Mouse (Mus musculus) hindbrain, embryonic 13.5 days (tissue): ENCODE measurements around the gene Erbb2. TPM values are rescaled to one million over a fixed set of nuclear protein-coding genes. Genes with fewer than 3 reads are reported as not detected.

ENCODE experiments used
- ATAC-seq: fragments of 200-750 bp; cut with Nextera tagmentation; 2 replicates; pipeline ENCODE4 v1.8.0; 2017; ENCODE audit warnings: moderate TSS enrichment; ENCODE audit not compliant: low FRiP score
- H3K27ac ChIP-seq: fragments of 300-500 bp; sonication (generic); 2 replicates; pipeline ENCODE4 v1.5.1; 2015; ENCODE audit warnings: inconsistent platforms, mild to moderate bottlenecking, moderate library complexity
- H3K27me3 ChIP-seq: fragments of 300-500 bp; sonication (generic); 2 replicates; pipeline ENCODE4 v1.6.1; 2015; ENCODE audit warnings: mild to moderate bottlenecking, inconsistent platforms
- H3K36me3 ChIP-seq: fragments of 300-500 bp; sonication (generic); 2 replicates; pipeline ENCODE4 v1.6.1; 2015; ENCODE audit warnings: mild to moderate bottlenecking, inconsistent platforms
- H3K4me1 ChIP-seq: fragments of 300-500 bp; sonication (generic); replicated peaks from 2 replicates; pipeline ENCODE4 v1.6.1; 2015; ENCODE audit warnings: inconsistent platforms
- H3K4me2 ChIP-seq: fragments of 300-500 bp; sonication (generic); 2 replicates; pipeline ENCODE4 v1.6.1; 2015; ENCODE audit warnings: inconsistent platforms, mild to moderate bottlenecking, moderate library complexity
- H3K4me3 ChIP-seq: fragments of 300-500 bp; sonication (generic); 2 replicates; pipeline ENCODE4 v1.5.1; 2015; ENCODE audit warnings: mild to moderate bottlenecking, inconsistent platforms
- H3K9ac ChIP-seq: fragments of 300-500 bp; sonication (generic); 2 replicates; pipeline ENCODE4 v1.6.1; 2015; ENCODE audit warnings: mild to moderate bottlenecking, inconsistent platforms
- H3K9me3 ChIP-seq: fragments of 300-500 bp; sonication (generic); 2 replicates; pipeline ENCODE4 v1.6.1; 2016; ENCODE audit warnings: inconsistent platforms
- WGBS: fragments of 180-500 bp; shearing (Covaris S2); methylation state at CpG from one replicate; pipeline ENCODE4 v1.1.7; 2015; 5-methylcytosine and 5-hydroxymethylcytosine counted together
- polyA plus RNA-seq: library from polyadenylated mRNA; unstranded; fragments of >200 nt; fragmentation: Nextera tagmentation; extraction: Ambion mirVana; gene quantifications from 2 replicates; pipeline ENCODE4 v1.2.1, GENCODE M21; 2015

The Erbb2 gene
- polyA plus RNA-seq, 1 experiment from 2014 or later, result 9.9 TPM

GRCm38 (mm10) chr11:98469761-98470714 is 57.8 kb downstream of the Erbb2 start:
- WGBS, result 87% methylated on average over 22 of the region's 22 CpGs
- H3K4me2 ChIP-seq, result no peak overlapping the region
- 0 out of 2 replicates have a peak, but pooled peaks cover 13% of the 10 kb centered on the region for H3K27me3 ChIP-seq
- no peak overlapping the region for H3K4me3 ChIP-seq
- no peak overlapping the region for H3K9ac ChIP-seq
- no peak for ATAC-seq
- no peaks in the 10 kb centered on the region for H3K36me3 ChIP-seq
- no peak overlapping the region for H3K27ac ChIP-seq
- H3K4me1 ChIP-seq, result peaks cover 4% of the 10 kb centered on the region; the same call in 1 of the 2 replicates
- H3K9me3 ChIP-seq, result no peaks in the 10 kb centered on the region

DNA sequence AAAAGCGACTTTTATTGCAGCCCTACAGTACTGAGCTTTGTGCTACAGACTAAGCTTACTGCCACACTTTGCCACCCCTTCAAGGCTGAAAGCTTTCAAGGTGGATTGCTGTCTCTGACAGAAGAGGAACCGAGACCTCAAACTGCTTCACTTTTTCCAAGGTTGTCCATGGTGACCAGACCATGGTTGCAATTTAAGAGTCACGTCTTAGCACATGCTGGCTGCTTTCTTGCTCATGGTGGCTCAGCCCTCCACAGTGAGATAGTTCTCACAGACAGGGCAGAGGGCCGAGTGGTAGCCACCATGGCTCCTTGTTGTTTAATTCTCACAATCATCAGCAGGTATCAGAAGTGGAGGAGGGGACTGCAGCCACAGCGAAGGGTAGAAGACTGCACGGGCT is 58.5 kb downstream of the Erbb2 start:
- 83% methylated on average over 6 of the region's 6 CpGs for WGBS
- peaks cover 4% of the 10 kb centered on the region; the same call in 1 of the 2 replicates for H3K4me1 ChIP-seq
- ATAC-seq, result no peak

GRCm38 (mm10) chr11:98472696-98473095 is 60.4 kb downstream of the Erbb2 start:
- no peak for ATAC-seq

More for the DNA sequence above, 58.5 kb downstream of the Erbb2 start:
- no peak overlapping the region for H3K9ac ChIP-seq
- no peaks in the 10 kb centered on the region for H3K36me3 ChIP-seq
- no peak overlapping the region for H3K4me3 ChIP-seq
- H3K4me2 ChIP-seq, result no peak overlapping the region
- no peaks in the 10 kb centered on the region for H3K9me3 ChIP-seq
- H3K27ac ChIP-seq, result no peak overlapping the region
- H3K27me3 ChIP-seq, result 0 out of 2 replicates have a peak, but pooled peaks cover 11% of the 10 kb centered on the region

GRCm38 (mm10) chr11:98473916-98474479 is 61.7 kb downstream of the Erbb2 start:
- Histone ChIP-seq H3K36me3 (no peaks in the 10 kb centered on the region), H3K4me3 (no peak overlapping the region), H3K27ac (no peak overlapping the region), H3K9ac (no peak overlapping the region), H3K9me3 (no peaks in the 10 kb centered on the region), H3K4me2 (no peak overlapping the region), H3K27me3 (0 out of 2 replicates have a peak, but pooled peaks cover 6% of the 10 kb centered on the region), H3K4me1 (peaks cover 4% of the 10 kb centered on the region; the same call in 1 of the 2 replicates)
- 66% methylated on average over 8 of the region's 8 CpGs for WGBS
- ATAC-seq, result no peak

More at GRCm38 (mm10) chr11:98472696-98473095, 60.4 kb downstream of the Erbb2 start:
- Histone ChIP-seq H3K36me3 (no peaks in the 10 kb centered on the region), H3K4me1 (peaks cover 4% of the 10 kb centered on the region; the same call in 1 of the 2 replicates), H3K4me2 (no peak overlapping the region), H3K9me3 (no peaks in the 10 kb centered on the region), H3K27ac (no peak overlapping the region), H3K4me3 (no peak overlapping the region), H3K27me3 (0 out of 2 replicates have a peak, but pooled peaks cover 6% of the 10 kb centered on the region), H3K9ac (no peak overlapping the region)
- 33% methylated on average over 4 of the region's 4 CpGs for WGBS

GRCm38 (mm10) chr11:98474967-98475366 is 62.7 kb downstream of the Erbb2 start:
- no peak overlapping the region for H3K27ac ChIP-seq
- H3K4me3 ChIP-seq, result no peak overlapping the region
- WGBS, result 91% methylated on average over 11 of the region's 11 CpGs
- H3K9me3 ChIP-seq, result no peaks in the 10 kb centered on the region
- H3K9ac ChIP-seq, result no peak overlapping the region
- no peak overlapping the region for H3K4me2 ChIP-seq
- H3K27me3 ChIP-seq, result 0 out of 2 replicates have a peak, but pooled peaks cover 6% of the 10 kb centered on the region
- H3K36me3 ChIP-seq, result no peaks in the 10 kb centered on the region
- H3K4me1 ChIP-seq, result peaks cover 4% of the 10 kb centered on the region; the same call in 1 of the 2 replicates
- no peak for ATAC-seq

- Histone ChIP-seq H3K4me1 (peaks cover 4% of the 10 kb centered on the region; the same call in 1 of the 2 replicates), H3K36me3 (no peaks in the 10 kb centered on the region), H3K9me3 (no peaks in the 10 kb centered on the region), H3K27ac (no peak overlapping the region), H3K4me2 (no peak overlapping the region), H3K27me3 (0 out of 2 replicates have a peak, but pooled peaks cover 4% of the 10 kb centered on the region), H3K9ac (no peak overlapping the region), H3K4me3 (no peak overlapping the region)
- 90% methylated on average over 9 of the region's 9 CpGs for WGBS
- no peak for ATAC-seq
Measured at GRCm38 (mm10) chr11:98475630-98476433, 63.6 kb downstream of the Erbb2 start.

GRCm38 (mm10) chr11:98476434-98476807 is 64.2 kb downstream of the Erbb2 start:
- H3K4me2 ChIP-seq, result no peak overlapping the region
- H3K9ac ChIP-seq, result no peak overlapping the region
- H3K27me3 ChIP-seq, result no peaks in the 10 kb centered on the region
- peaks cover 4% of the 10 kb centered on the region; the same call in 1 of the 2 replicates for H3K4me1 ChIP-seq
- 89% methylated on average over 4 of the region's 4 CpGs for WGBS
- H3K9me3 ChIP-seq, result no peaks in the 10 kb centered on the region
- no peaks in the 10 kb centered on the region for H3K36me3 ChIP-seq
- H3K4me3 ChIP-seq, result no peak overlapping the region
- H3K27ac ChIP-seq, result no peak overlapping the region
- no peak for ATAC-seq

GRCm38 (mm10) chr11:98477011-98477701 is 64.9 kb downstream of the Erbb2 start:
- no peak for ATAC-seq
- H3K4me3 ChIP-seq, result no peak overlapping the region
- no peak overlapping the region for H3K27ac ChIP-seq
- no peak overlapping the region for H3K9ac ChIP-seq
- peaks cover 4% of the 10 kb centered on the region; the same call in 1 of the 2 replicates for H3K4me1 ChIP-seq
- 71% methylated on average over 14 of the region's 14 CpGs for WGBS
- H3K4me2 ChIP-seq, result no peak overlapping the region
- no peaks in the 10 kb centered on the region for H3K9me3 ChIP-seq
- H3K27me3 ChIP-seq, result no peaks in the 10 kb centered on the region
- H3K36me3 ChIP-seq, result no peaks in the 10 kb centered on the region

DNA sequence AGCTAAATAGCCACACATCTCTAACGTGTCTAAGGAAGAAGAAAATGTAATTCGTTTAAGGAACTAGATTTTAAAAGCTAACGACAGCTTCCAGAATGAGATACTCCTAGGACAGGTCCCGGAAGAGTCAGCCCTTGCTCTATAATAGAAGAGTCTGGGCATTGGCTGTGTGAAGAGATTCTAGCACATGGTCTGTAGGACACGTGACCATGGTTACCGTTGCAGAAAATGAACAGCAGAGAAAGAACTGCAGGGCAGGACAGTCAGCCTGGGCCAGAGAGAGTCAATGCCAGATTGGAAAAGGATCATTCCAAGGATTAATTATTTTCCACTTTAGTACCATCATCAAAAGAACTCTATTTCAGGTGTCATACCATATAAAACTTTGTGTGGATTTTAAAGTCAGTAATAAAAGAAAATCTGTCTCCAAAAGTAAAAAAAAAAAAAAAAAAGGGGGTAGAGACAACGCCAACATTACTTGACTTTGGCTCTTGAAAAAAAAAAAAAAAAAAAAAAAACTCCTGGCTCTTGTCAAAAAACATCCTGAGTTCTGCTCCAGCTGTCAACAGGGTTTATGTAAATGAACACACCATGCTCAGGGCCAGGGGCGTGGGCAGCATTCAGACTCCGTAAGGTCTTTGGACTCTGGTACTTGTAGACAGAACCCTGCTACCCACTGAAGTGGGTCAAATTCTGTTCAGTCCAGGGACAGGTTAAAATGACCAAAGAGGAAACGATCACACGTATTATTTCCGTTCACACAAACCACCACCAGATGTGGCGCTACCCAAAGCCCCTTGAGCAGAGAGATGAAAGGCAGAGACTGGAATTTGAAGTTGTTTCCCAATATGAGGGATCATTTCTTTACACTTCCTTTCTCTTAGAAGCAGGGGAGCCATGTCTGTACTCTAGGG is 67.0 kb downstream of the Erbb2 start:
- Histone ChIP-seq H3K9me3 (no peaks in the 10 kb centered on the region), H3K27me3 (no peaks in the 10 kb centered on the region), H3K4me1 (no peaks in the 10 kb centered on the region), H3K9ac (no peak overlapping the region), H3K4me2 (no peak overlapping the region), H3K4me3 (no peak overlapping the region), H3K27ac (no peak overlapping the region), H3K36me3 (no peaks in the 10 kb centered on the region)
- WGBS, result 87% methylated on average over 13 of the region's 13 CpGs
- no peak for ATAC-seq

DNA sequence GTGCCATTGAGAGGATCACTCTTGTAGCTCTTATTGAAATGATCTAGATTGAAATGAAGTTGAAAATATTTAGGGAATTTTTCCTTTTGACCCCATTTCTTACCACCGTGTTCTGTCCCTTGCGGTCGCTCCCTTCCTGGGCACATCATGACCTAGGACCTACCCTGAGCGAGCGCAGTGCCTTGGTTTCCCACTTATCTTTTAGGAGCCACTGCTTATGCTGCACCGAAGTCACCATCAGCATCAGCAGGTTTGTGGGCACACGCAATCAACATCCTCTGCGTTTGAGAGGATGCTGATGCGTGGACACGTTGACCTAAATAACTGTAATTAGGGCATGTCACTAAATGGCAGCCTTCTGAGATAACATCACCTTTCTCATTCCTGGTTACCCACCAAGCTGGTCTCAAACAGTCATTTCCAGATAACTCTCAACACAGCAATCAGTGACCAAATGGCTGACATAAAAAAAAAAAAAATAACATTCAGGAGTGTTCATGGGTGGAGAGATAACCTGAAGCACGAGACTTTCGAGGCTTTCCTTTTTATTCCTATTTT is 67.7 kb downstream of the Erbb2 start:
- no peak overlapping the region for H3K9ac ChIP-seq
- H3K27me3 ChIP-seq, result no peaks in the 10 kb centered on the region
- no peaks in the 10 kb centered on the region for H3K9me3 ChIP-seq
- ATAC-seq, result no peak
- no peaks in the 10 kb centered on the region for H3K4me1 ChIP-seq
- no peak overlapping the region for H3K4me3 ChIP-seq
- WGBS, result 90% methylated on average over 12 of the region's 12 CpGs
- no peak overlapping the region for H3K4me2 ChIP-seq
- H3K27ac ChIP-seq, result no peak overlapping the region
- no peaks in the 10 kb centered on the region for H3K36me3 ChIP-seq
